8 mouse cellular contexts compared by ENCODE assay signal in the genomic region with DNA sequence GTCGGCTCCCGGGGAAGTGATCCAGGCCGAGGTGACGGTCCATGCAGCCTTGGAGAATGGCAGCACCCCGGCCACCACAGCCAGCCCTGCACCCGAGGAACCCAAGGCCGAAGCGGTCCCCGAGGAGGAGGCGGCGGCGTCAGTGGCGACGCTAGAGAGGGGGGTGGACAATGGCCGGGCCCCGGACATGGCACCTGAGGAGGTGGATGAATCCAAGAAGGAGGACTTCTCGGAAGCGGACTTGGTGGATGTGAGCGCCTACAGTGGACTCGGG. TPM values are rescaled to one million over a fixed set of nuclear protein-coding genes. Genes with fewer than 3 reads are reported as not detected.
DNase-seq lines count a peak whose midpoint lies in the region; ATAC-seq and TF ChIP-seq lines count a peak whose summit lies in the region.

No protein-coding gene starts in this region.

- peak overlapping the region; percentile 94 for H3K4me2 ChIP-seq in embryonic facial prominence, embryonic 15.5 days (replicated peaks)
- peak overlapping the region; percentile 94 for H3K4me2 ChIP-seq in intestine, postnatal 0 days (replicated peaks; ENCODE audit: low read depth)
- H3K4me2 ChIP-seq in myocyte (ENCODE audit: low read depth) = peak overlapping the region; percentile 99

- peaks cover 52% of the 10 kb centered on the region for H3K36me3 ChIP-seq in megakaryocyte, embryonic 14.5 days (replicated peaks; ENCODE audit: low read length)
- peaks cover 18% of the 10 kb centered on the region for H3K36me3 ChIP-seq in embryonic facial prominence, embryonic 15.5 days
- H3K36me3 ChIP-seq in intestine, postnatal 0 days (ENCODE audit: control insufficient read depth, insufficient read depth) = peaks cover 13% of the 10 kb centered on the region
- H3K36me3 ChIP-seq in myocyte (ENCODE audit: control insufficient read depth, insufficient read depth) = peaks cover 15% of the 10 kb centered on the region

- no peaks in the 10 kb centered on the region for H3K27me3 ChIP-seq in megakaryocyte, embryonic 14.5 days (replicated peaks)
- H3K27me3 ChIP-seq in embryonic facial prominence, embryonic 15.5 days = no peaks in the 10 kb centered on the region
- H3K27me3 ChIP-seq in intestine, postnatal 0 days (replicated peaks; ENCODE audit: control insufficient read depth, insufficient read depth, low read length) = no peaks in the 10 kb centered on the region
- no peaks in the 10 kb centered on the region for H3K27me3 ChIP-seq in myocyte (ENCODE audit: control insufficient read depth, insufficient read depth, insufficient read length)

- H3K79me2 ChIP-seq in myocyte (ENCODE audit: control insufficient read depth, insufficient read depth) = peaks cover 44% of the 10 kb centered on the region

- peak overlapping the region; percentile 93 for H3K9ac ChIP-seq in embryonic facial prominence, embryonic 15.5 days
- H3K9ac ChIP-seq in intestine, postnatal 0 days (ENCODE audit: low read depth, low read length) = peak overlapping the region; percentile 83

- ATAC-seq in megakaryocyte, adult 5-6 weeks (ENCODE audit: poor library complexity, severe bottlenecking) = no peak
- ATAC-seq in embryonic facial prominence, embryonic 15.5 days (ENCODE audit: insufficient number of reproducible peaks, low FRiP score, low TSS enrichment, low read depth) = no peak
- no peak for ATAC-seq in intestine, postnatal 0 days

- TF ChIP-seq CTCF in intestine, postnatal 0 days (IDR thresholded peaks at IDR 0.05; ENCODE audit: low read depth) = no peak

- peak overlapping the region; percentile 99 for H3K4me3 ChIP-seq in megakaryocyte, embryonic 14.5 days (replicated peaks)
- peak overlapping the region; percentile 91 for H3K4me3 ChIP-seq in embryonic facial prominence, embryonic 15.5 days (replicated peaks)
- H3K4me3 ChIP-seq in intestine, postnatal 0 days (ENCODE audit: low read depth, low read length) = peak overlapping the region; percentile 81
- H3K4me3 ChIP-seq in myocyte = peak overlapping the region; percentile 46

- H3ac ChIP-seq in myocyte (ENCODE audit: control insufficient read depth, insufficient read length) = peak overlapping the region; percentile 68

- peaks cover 68% of the 10 kb centered on the region for H3K4me1 ChIP-seq in megakaryocyte, embryonic 14.5 days
- H3K4me1 ChIP-seq in embryonic facial prominence, embryonic 15.5 days = peaks cover 78% of the 10 kb centered on the region
- H3K4me1 ChIP-seq in intestine, postnatal 0 days (replicated peaks; ENCODE audit: control insufficient read depth, insufficient read depth, low read length) = peaks cover 33% of the 10 kb centered on the region

- H3K27ac ChIP-seq in embryonic facial prominence, embryonic 15.5 days (replicated peaks) = peak overlapping the region; percentile 61
- H3K27ac ChIP-seq in intestine, postnatal 0 days (ENCODE audit: low read depth, low read length) = peak overlapping the region; percentile 80; the same call in 1 of the 2 replicates

- DNase-seq in retina, postnatal 1 day = no peak
- no peak for DNase-seq in adipocyte (ENCODE audit: low spot score)
- no peak for DNase-seq in spleen, adult 18-20 months

- 1% methylated on average over 20 of the region's 20 CpGs for WGBS in embryonic facial prominence, embryonic 15.5 days
- 2% methylated on average over 20 of the region's 20 CpGs for WGBS in intestine, postnatal 0 days

- TF ChIP-seq POLR2A in myocyte (IDR thresholded peaks at IDR 0.05; ENCODE audit: insufficient read length, low read depth) = no peak

- no peaks in the 10 kb centered on the region for H3K9me3 ChIP-seq in megakaryocyte, embryonic 14.5 days
- no peaks in the 10 kb centered on the region for H3K9me3 ChIP-seq in embryonic facial prominence, embryonic 15.5 days (replicated peaks)
- no peaks in the 10 kb centered on the region for H3K9me3 ChIP-seq in intestine, postnatal 0 days (ENCODE audit: control insufficient read depth)

TF ChIP-seq in myocyte, 11 proteins besides CTCF, POLR2A, EP300 and RAD21:
- TF ChIP-seq POLR2AphosphoS2 (IDR thresholded peaks at IDR 0.05; ENCODE audit: insufficient read length, low read depth) (peak; percentile 37), SRF (IDR thresholded peaks at IDR 0.05; ENCODE audit: control insufficient read depth, insufficient read length, low read depth) (no peak)
TF ChIP-seq in myocyte: peak in this region for 1.

RNA-seq across cellular contexts. Expression of gene Ppp1r9b, which starts 1.6 kb away (rescaled TPM):
- polyA plus RNA-seq in megakaryocyte, embryonic 14.5 days (2012; ENCODE audit: insufficient read depth, low replicate concordance) = 211 and 280 TPM in 2 replicates
- 73.7 and 76.7 TPM in 2 replicates for total RNA-seq in megakaryocyte, adult 5-6 weeks (2015)
- 155 and 158 TPM in 2 replicates for total RNA-seq in megakaryocyte, adult 5-6 weeks (2017)
- polyA plus RNA-seq in embryonic facial prominence, embryonic 15.5 days (2015; fragmentation: Nextera tagmentation; extraction: Ambion mirVana) = 11.0 and 12.8 TPM in 2 replicates
- 6.3 and 7.1 TPM in 2 replicates for polyA plus RNA-seq in intestine, postnatal 0 days (2015; fragmentation: Nextera tagmentation; extraction: Ambion mirVana)
- polyA plus RNA-seq in myocyte (2012; fragmentation: generic; extraction: Trizol) = 42.4 TPM

RNA-seq across cellular contexts. Expression of gene Sgca, which starts 16.3 kb away (rescaled TPM):
- 0.51 TPM in 1 of 2 replicates, not detected in the other for polyA plus RNA-seq in megakaryocyte, embryonic 14.5 days (2012; ENCODE audit: insufficient read depth, low replicate concordance)
- total RNA-seq in megakaryocyte, adult 5-6 weeks (2015) = not detected in 2 replicates
- total RNA-seq in megakaryocyte, adult 5-6 weeks (2017) = not detected in 2 replicates
- 11.7 and 14.6 TPM in 2 replicates for polyA plus RNA-seq in embryonic facial prominence, embryonic 15.5 days (2015; fragmentation: Nextera tagmentation; extraction: Ambion mirVana)
- 0.18 and 0.55 TPM in 2 replicates for polyA plus RNA-seq in intestine, postnatal 0 days (2015; fragmentation: Nextera tagmentation; extraction: Ambion mirVana)
- polyA plus RNA-seq in myocyte (2012; fragmentation: generic; extraction: Trizol) = 303 TPM

RNA-seq across cellular contexts. Expression of gene Samd14, which starts 17.3 kb away (rescaled TPM):
- 775 and 2,394 TPM in 2 replicates for polyA plus RNA-seq in megakaryocyte, embryonic 14.5 days (2012; ENCODE audit: insufficient read depth, low replicate concordance)
- total RNA-seq in megakaryocyte, adult 5-6 weeks (2015) = 0.74 and 1.0 TPM in 2 replicates
- total RNA-seq in megakaryocyte, adult 5-6 weeks (2017) = 0.18 and 0.69 TPM in 2 replicates
- polyA plus RNA-seq in embryonic facial prominence, embryonic 15.5 days (2015; fragmentation: Nextera tagmentation; extraction: Ambion mirVana) = 29.7 and 33.9 TPM in 2 replicates
- polyA plus RNA-seq in intestine, postnatal 0 days (2015; fragmentation: Nextera tagmentation; extraction: Ambion mirVana) = 6.5 and 6.9 TPM in 2 replicates
- polyA plus RNA-seq in myocyte (2012; fragmentation: generic; extraction: Trizol) = 14.4 TPM

RNA-seq across cellular contexts. Expression of gene Hils1, which starts 25.0 kb away (rescaled TPM):
- not detected in 2 replicates for polyA plus RNA-seq in megakaryocyte, embryonic 14.5 days (2012; ENCODE audit: insufficient read depth, low replicate concordance)
- total RNA-seq in megakaryocyte, adult 5-6 weeks (2015) = not detected in 2 replicates
- total RNA-seq in megakaryocyte, adult 5-6 weeks (2017) = not detected in 2 replicates
- 0.25 TPM in 1 of 2 replicates, not detected in the other for polyA plus RNA-seq in embryonic facial prominence, embryonic 15.5 days (2015; fragmentation: Nextera tagmentation; extraction: Ambion mirVana)
- polyA plus RNA-seq in intestine, postnatal 0 days (2015; fragmentation: Nextera tagmentation; extraction: Ambion mirVana) = not detected in 2 replicates
- 0.37 TPM for polyA plus RNA-seq in myocyte (2012; fragmentation: generic; extraction: Trizol)

RNA-seq across cellular contexts. Expression of gene Pdk2, which starts 48.7 kb away (rescaled TPM):
- 35.1 and 38.6 TPM in 2 replicates for polyA plus RNA-seq in megakaryocyte, embryonic 14.5 days (2012; ENCODE audit: insufficient read depth, low replicate concordance)
- total RNA-seq in megakaryocyte, adult 5-6 weeks (2015) = 4.5 and 6.3 TPM in 2 replicates
- 0.73 and 1.7 TPM in 2 replicates for total RNA-seq in megakaryocyte, adult 5-6 weeks (2017)
- polyA plus RNA-seq in embryonic facial prominence, embryonic 15.5 days (2015; fragmentation: Nextera tagmentation; extraction: Ambion mirVana) = 33.7 and 41.8 TPM in 2 replicates
- 53.2 and 57.4 TPM in 2 replicates for polyA plus RNA-seq in intestine, postnatal 0 days (2015; fragmentation: Nextera tagmentation; extraction: Ambion mirVana)
- 33.3 TPM for polyA plus RNA-seq in myocyte (2012; fragmentation: generic; extraction: Trizol)

Comparison
In these comparisons a context has a peak if more than half of its experiments do, and no peak if none do; other contexts are left out.
1. H3K4me3 ChIP-seq: peak in every context shown above with its lines; median percentile 99 in megakaryocyte, embryonic 14.5 days; 91 in embryonic facial prominence, embryonic 15.5 days; 81 in intestine, postnatal 0 days; 46 in myocyte.
2. RNA of gene Sgca, which starts 16.3 kb away (polyA plus RNA-seq): 303 TPM in myocyte (single experiment); 11.7 to 14.6 TPM in embryonic facial prominence, embryonic 15.5 days, 0.18 to 0.55 TPM in intestine, postnatal 0 days and 0.51 TPM in megakaryocyte, embryonic 14.5 days; every median in the first group is over 10 times any median in the second.
3. RNA of gene Samd14, which starts 17.3 kb away (polyA plus RNA-seq): 775 to 2,394 TPM in megakaryocyte, embryonic 14.5 days; 29.7 to 33.9 TPM in embryonic facial prominence, embryonic 15.5 days, 14.4 TPM in myocyte (single experiment) and 6.5 to 6.9 TPM in intestine, postnatal 0 days; every median in the first group is over 10 times any median in the second.
4. Peak in every context shown above with its lines, with median percentiles within 50 percentile points of each other: H3K4me2 ChIP-seq.